Mouse (Mus musculus) olfactory bulb, adult 2 months (tissue): ENCODE data around the gene Col12a1.

Source experiments
- CTCF ChIP-seq: fragments of 200-500 bp; IDR thresholded peaks from 2 replicates; pipeline ENCODE4 v1.5.1; 2012; ENCODE audit warnings: low read depth, mild to moderate bottlenecking, low read length, moderate library complexity; ENCODE audit not compliant: insufficient read depth
- POLR2A ChIP-seq: fragments of 200-500 bp; IDR thresholded peaks from 2 replicates; pipeline ENCODE4 v1.6.1; 2012; ENCODE audit warnings: mild to moderate bottlenecking, low read depth, low read length, moderate library complexity; ENCODE audit not compliant: insufficient read depth

GRCm38 (mm10) chr9:79604546-79604945 is 114.1 kb downstream of the Col12a1 start:
- TF ChIP-seq CTCF (no peak), POLR2A (no peak)
